Mouse (Mus musculus): ENCODE data around the gene Ctr9. TPM values are rescaled to one million over a fixed set of nuclear protein-coding genes. Genes with fewer than 3 reads are reported as not detected.

The Ctr9 gene
- polyA plus RNA-seq, 1 experiment from 2014 or later: 85.3 TPM

DNA sequence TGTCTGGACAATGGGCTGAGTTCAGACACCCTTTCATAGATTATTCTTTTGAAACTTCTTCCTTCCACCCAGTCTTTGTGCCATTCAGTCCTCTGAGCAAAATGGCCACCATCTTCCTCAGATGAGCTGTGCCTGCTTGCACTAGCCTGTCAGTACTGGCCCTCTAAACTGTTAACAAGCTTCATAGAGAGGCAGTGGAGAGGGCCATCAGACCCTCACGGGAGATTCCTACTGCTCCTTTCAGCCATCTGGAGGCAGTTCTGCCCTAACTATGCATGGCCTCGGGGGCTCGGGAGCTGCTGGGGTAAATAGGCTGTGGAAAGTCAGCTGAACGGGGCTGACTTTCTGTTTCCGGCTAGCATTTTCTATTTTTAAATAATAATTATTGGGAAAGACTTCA, 30.8 kb downstream of the Ctr9 start:
- WGBS: 74% methylated on average over 5 of the region's 5 CpGs
- no peaks in the 10 kb centered on the region for H3K9me3 ChIP-seq (ENCODE audit: control insufficient read depth, low read length)
- DNase-seq (ENCODE audit: low spot score) (no peak), ATAC-seq (replicated peaks; ENCODE audit: low FRiP score) (no peak)
- H3K27me3 ChIP-seq (ENCODE audit: control insufficient read depth, insufficient read depth, low read length): no peaks in the 10 kb centered on the region
- 0 out of 2 replicates have a peak, but pooled peaks cover 2% of the 10 kb centered on the region for H3K4me1 ChIP-seq (replicated peaks; ENCODE audit: control insufficient read depth, insufficient read depth, low read length)
- no peak overlapping the region for H3K4me3 ChIP-seq (ENCODE audit: low read depth, low read length)
- H3K27ac ChIP-seq (ENCODE audit: low read depth, low read length): no peak overlapping the region; the same call in 1 of the 2 replicates
- no peak overlapping the region for H3K4me2 ChIP-seq (ENCODE audit: low read depth, low read length, severe bottlenecking)
- peaks cover 3% of the 10 kb centered on the region; the same call in 1 of the 2 replicates for H3K36me3 ChIP-seq (ENCODE audit: control insufficient read depth, insufficient read depth, low read length)
- no peak overlapping the region for H3K9ac ChIP-seq (ENCODE audit: low read length)

DNA sequence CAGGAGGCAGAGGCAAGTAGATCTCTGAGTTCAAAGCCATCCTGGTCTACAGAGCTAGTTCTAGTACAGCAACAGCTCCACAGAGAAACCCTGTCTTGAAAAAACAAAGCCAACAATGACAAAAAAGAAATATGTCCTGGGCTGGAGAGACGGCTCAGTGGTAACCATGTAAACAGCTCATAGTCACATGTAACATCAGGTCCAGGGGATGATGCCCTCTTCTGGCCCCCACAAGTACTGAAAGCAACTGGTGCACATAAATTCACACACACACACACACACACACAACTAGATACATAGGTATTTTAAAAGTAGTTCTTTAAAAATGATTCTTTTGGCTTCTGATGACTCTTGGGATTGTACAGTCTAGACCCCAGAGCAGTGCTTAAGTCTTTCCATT, 34.2 kb downstream of the Ctr9 start:
- ATAC-seq (replicated peaks; ENCODE audit: low FRiP score): no peak
- WGBS: 95% methylated on average over 1 of the region's 1 CpGs

DNA sequence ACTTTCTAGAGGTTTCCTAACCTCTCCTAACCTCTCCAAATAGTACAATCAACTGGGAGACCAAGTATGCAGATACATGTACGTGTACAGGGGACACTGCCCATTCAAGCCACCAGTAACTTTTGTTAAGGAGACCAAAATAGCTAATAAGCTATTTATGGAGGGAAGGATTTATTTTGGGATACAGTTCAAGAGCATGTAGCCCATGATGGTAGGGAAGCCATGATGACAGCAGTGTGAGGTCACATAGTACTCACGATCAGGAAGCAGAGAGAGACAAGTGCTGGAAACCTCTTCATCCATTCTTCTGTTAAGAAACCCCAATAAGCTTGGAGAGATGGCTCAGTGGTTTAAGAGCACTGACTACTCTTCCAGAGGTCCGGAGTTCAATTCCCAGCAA, 39.4 kb downstream of the Ctr9 start:
- no peak overlapping the region for H3K27ac ChIP-seq (ENCODE audit: low read depth, low read length)
- H3K4me3 ChIP-seq (ENCODE audit: low read depth, low read length): no peak overlapping the region
- WGBS: 96% methylated on average over 3 of the region's 3 CpGs
- H3K9me3 ChIP-seq (ENCODE audit: control insufficient read depth, low read length): peaks cover 3% of the 10 kb centered on the region; the same call in 1 of the 2 replicates
- H3K36me3 ChIP-seq (ENCODE audit: control insufficient read depth, insufficient read depth, low read length): peaks cover 44% of the 10 kb centered on the region
- ATAC-seq (replicated peaks; ENCODE audit: low FRiP score): no peak
- H3K9ac ChIP-seq (ENCODE audit: low read length): no peak overlapping the region
- no peak overlapping the region for H3K4me2 ChIP-seq (ENCODE audit: low read depth, low read length, severe bottlenecking)
- no peaks in the 10 kb centered on the region for H3K27me3 ChIP-seq (ENCODE audit: control insufficient read depth, insufficient read depth, low read length)
- no peaks in the 10 kb centered on the region for H3K4me1 ChIP-seq (replicated peaks; ENCODE audit: control insufficient read depth, insufficient read depth, low read length)
- no peak for DNase-seq (ENCODE audit: low spot score)

More for the DNA sequence above, 34.2 kb downstream of the Ctr9 start:
- Histone ChIP-seq H3K4me3 (ENCODE audit: low read depth, low read length) (no peak overlapping the region), H3K36me3 (ENCODE audit: control insufficient read depth, insufficient read depth, low read length) (peaks cover 5% of the 10 kb centered on the region), H3K9me3 (ENCODE audit: control insufficient read depth, low read length) (peaks cover 2% of the 10 kb centered on the region; the same call in 1 of the 2 replicates), H3K27ac (ENCODE audit: low read depth, low read length) (no peak overlapping the region), H3K4me2 (ENCODE audit: low read depth, low read length, severe bottlenecking) (no peak overlapping the region), H3K27me3 (ENCODE audit: control insufficient read depth, insufficient read depth, low read length) (no peaks in the 10 kb centered on the region), H3K9ac (ENCODE audit: low read length) (no peak overlapping the region), H3K4me1 (replicated peaks; ENCODE audit: control insufficient read depth, insufficient read depth, low read length) (0 out of 2 replicates have a peak, but pooled peaks cover 2% of the 10 kb centered on the region)
- no peak for DNase-seq (ENCODE audit: low spot score)

DNA sequence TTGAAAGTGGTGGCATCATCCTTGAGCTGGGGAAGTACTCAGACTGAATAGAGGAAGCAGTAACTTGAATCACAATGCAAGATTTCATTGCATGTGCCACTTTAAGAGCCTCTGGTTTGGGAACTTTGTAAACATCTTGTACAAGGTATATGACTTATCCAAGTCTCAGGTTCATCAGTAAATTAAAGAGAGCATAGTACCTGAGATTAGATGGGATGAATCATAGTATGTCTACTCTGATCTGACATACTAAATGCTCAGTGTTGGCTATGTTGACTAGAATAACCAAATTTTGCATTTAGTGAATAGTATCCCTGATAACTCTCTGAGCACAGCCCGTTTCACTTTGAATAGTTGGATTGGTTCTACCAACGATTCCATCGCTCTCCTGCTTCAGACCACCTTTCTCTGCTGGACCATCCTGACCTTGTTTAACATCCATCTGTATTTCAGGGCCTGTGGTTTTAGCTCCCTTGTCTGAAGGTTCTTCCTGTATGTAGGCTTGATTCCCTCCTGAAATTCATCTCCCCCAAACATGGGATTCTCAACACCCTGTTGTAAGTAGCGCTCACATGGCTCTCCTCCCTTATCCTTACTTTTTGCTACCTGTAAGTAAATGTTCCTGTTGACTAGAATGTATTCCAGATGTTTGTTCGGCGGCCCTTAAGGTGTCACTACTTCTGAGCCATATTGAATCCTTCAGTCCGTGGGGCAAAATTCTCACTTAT, 40.9 kb downstream of the Ctr9 start:
- H3K36me3 ChIP-seq (ENCODE audit: control insufficient read depth, insufficient read depth, low read length): peaks cover 57% of the 10 kb centered on the region
- no peak for DNase-seq (ENCODE audit: low spot score)

DNA sequence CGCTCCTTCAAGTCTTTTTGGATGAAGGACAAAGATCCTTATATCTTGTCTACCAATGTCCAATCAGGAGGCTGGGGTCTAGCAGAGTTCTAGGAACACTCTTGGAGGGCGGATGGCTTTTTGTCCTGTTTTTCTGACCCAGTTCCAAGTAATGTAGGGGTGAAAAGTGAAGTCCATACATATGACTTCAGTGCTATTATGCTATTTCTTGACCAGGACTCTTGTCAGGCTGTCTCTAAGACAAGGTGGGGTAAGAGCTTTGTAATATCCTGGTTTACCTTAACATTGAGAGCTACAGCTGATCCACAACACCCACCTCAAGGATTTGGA, 41.4 kb downstream of the Ctr9 start:
- Histone ChIP-seq H3K4me2 (ENCODE audit: low read depth, low read length, severe bottlenecking) (no peak overlapping the region), H3K9me3 (ENCODE audit: control insufficient read depth, low read length) (peaks cover 3% of the 10 kb centered on the region; the same call in 1 of the 2 replicates), H3K9ac (ENCODE audit: low read length) (no peak overlapping the region), H3K36me3 (ENCODE audit: control insufficient read depth, insufficient read depth, low read length) (peaks cover 58% of the 10 kb centered on the region), H3K27me3 (ENCODE audit: control insufficient read depth, insufficient read depth, low read length) (no peaks in the 10 kb centered on the region), H3K27ac (ENCODE audit: low read depth, low read length) (no peak overlapping the region), H3K4me3 (ENCODE audit: low read depth, low read length) (no peak overlapping the region), H3K4me1 (replicated peaks; ENCODE audit: control insufficient read depth, insufficient read depth, low read length) (no peaks in the 10 kb centered on the region)
- DNase-seq (ENCODE audit: low spot score) (no peak), ATAC-seq (replicated peaks; ENCODE audit: low FRiP score) (peak; percentile 18; the same call in 1 of the 2 replicates)
- 96% methylated on average over 2 of the region's 2 CpGs for WGBS

More for the DNA sequence above, 40.9 kb downstream of the Ctr9 start:
- Histone ChIP-seq H3K9me3 (ENCODE audit: control insufficient read depth, low read length) (peaks cover 3% of the 10 kb centered on the region; the same call in 1 of the 2 replicates), H3K4me3 (ENCODE audit: low read depth, low read length) (no peak overlapping the region), H3K27ac (ENCODE audit: low read depth, low read length) (no peak overlapping the region), H3K4me2 (ENCODE audit: low read depth, low read length, severe bottlenecking) (no peak overlapping the region), H3K4me1 (replicated peaks; ENCODE audit: control insufficient read depth, insufficient read depth, low read length) (no peaks in the 10 kb centered on the region), H3K27me3 (ENCODE audit: control insufficient read depth, insufficient read depth, low read length) (no peaks in the 10 kb centered on the region), H3K9ac (ENCODE audit: low read length) (no peak overlapping the region)
- peak; percentile 33; the same call in 1 of the 2 replicates for ATAC-seq (replicated peaks; ENCODE audit: low FRiP score)
- WGBS: 92% methylated on average over 7 of the region's 7 CpGs

DNA sequence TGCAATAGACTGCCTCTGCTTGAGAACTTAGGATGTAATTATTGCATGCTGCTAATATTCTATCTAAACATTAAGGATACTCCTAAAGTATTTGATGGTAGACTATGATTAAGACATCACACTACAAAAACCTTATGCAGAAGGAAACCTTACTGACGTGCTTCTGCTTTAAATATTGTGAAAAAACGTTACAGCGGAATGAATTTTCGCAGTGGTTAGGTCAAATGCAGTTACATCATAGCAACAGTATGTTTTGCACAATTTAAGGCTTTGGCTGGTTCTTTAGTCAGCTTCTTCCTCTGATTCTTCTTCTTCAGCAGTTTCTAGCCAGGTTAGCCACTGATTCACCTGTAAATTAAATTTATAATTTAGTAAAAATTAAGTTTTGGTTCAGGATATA, 43.7 kb downstream of the Ctr9 start:
- ATAC-seq (replicated peaks; ENCODE audit: low FRiP score): no peak
- 94% methylated on average over 4 of the region's 4 CpGs for WGBS

DNA sequence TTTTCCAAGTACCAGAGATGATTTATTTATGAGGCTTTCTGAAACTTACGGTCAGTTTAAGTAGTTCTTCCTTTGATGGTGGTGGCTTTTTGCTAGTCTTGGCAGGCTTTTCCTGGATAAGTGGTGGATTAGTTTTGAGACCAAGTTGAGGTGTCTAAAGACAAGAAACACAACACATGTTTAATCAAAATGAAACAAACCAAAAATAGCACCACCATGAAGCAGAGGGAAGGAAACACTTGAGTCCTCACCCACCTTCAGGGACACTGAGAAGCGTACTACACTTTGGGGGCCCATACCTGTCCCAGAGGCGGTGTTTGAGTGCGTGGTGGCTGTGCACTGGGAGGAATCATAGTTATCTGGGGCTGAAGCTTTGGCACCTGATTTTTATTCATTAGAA, 46.5 kb downstream of the Ctr9 start:
- no peak overlapping the region for H3K9ac ChIP-seq (ENCODE audit: low read length)

More for the DNA sequence above, 43.7 kb downstream of the Ctr9 start:
- no peak overlapping the region for H3K9ac ChIP-seq (ENCODE audit: low read length)
- no peaks in the 10 kb centered on the region for H3K4me1 ChIP-seq (replicated peaks; ENCODE audit: control insufficient read depth, insufficient read depth, low read length)
- peaks cover 3% of the 10 kb centered on the region; the same call in 1 of the 2 replicates for H3K9me3 ChIP-seq (ENCODE audit: control insufficient read depth, low read length)
- no peak overlapping the region for H3K27ac ChIP-seq (ENCODE audit: low read depth, low read length)
- no peaks in the 10 kb centered on the region for H3K27me3 ChIP-seq (ENCODE audit: control insufficient read depth, insufficient read depth, low read length)
- peaks cover 69% of the 10 kb centered on the region for H3K36me3 ChIP-seq (ENCODE audit: control insufficient read depth, insufficient read depth, low read length)
- H3K4me3 ChIP-seq (ENCODE audit: low read depth, low read length): no peak overlapping the region
- no peak overlapping the region for H3K4me2 ChIP-seq (ENCODE audit: low read depth, low read length, severe bottlenecking)
- no peak for DNase-seq (ENCODE audit: low spot score)

DNA sequence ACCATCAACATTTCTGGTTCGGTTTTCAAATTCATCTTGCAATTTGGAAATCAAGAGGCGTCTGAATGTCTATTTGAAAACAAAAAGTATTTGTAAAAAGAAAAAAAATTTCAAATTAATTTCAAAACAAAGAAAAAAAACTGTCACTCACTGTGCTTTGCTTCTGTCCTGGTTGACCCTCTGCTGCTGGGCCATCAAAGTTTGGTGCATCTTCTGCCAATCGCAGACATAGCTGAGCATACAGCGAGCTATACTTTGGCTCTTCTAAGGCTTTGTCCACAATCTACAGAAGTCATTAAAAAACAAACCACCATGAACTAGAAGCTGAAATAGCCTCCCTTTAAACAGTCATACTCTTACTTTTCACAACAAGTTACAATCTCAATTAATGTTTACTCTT, 49.5 kb downstream of the Ctr9 start:
- no peak for ATAC-seq (replicated peaks; ENCODE audit: low FRiP score)
- Histone ChIP-seq H3K36me3 (ENCODE audit: control insufficient read depth, insufficient read depth, low read length) (peaks cover 47% of the 10 kb centered on the region), H3K4me1 (replicated peaks; ENCODE audit: control insufficient read depth, insufficient read depth, low read length) (peaks cover 6% of the 10 kb centered on the region), H3K27ac (ENCODE audit: low read depth, low read length) (no peak overlapping the region), H3K4me3 (ENCODE audit: low read depth, low read length) (no peak overlapping the region), H3K9me3 (ENCODE audit: control insufficient read depth, low read length) (no peaks in the 10 kb centered on the region), H3K4me2 (ENCODE audit: low read depth, low read length, severe bottlenecking) (no peak overlapping the region), H3K9ac (ENCODE audit: low read length) (no peak overlapping the region), H3K27me3 (ENCODE audit: control insufficient read depth, insufficient read depth, low read length) (no peaks in the 10 kb centered on the region)
- 95% methylated on average over 4 of the region's 4 CpGs for WGBS
- no peak for DNase-seq (ENCODE audit: low spot score)

More for the DNA sequence above, 46.5 kb downstream of the Ctr9 start:
- Histone ChIP-seq H3K27ac (ENCODE audit: low read depth, low read length) (no peak overlapping the region), H3K27me3 (ENCODE audit: control insufficient read depth, insufficient read depth, low read length) (no peaks in the 10 kb centered on the region), H3K9me3 (ENCODE audit: control insufficient read depth, low read length) (no peaks in the 10 kb centered on the region), H3K4me1 (replicated peaks; ENCODE audit: control insufficient read depth, insufficient read depth, low read length) (peaks cover 1% of the 10 kb centered on the region), H3K4me3 (ENCODE audit: low read depth, low read length) (no peak overlapping the region), H3K36me3 (ENCODE audit: control insufficient read depth, insufficient read depth, low read length) (peaks cover 67% of the 10 kb centered on the region), H3K4me2 (ENCODE audit: low read depth, low read length, severe bottlenecking) (no peak overlapping the region)
- no peak for ATAC-seq (replicated peaks; ENCODE audit: low FRiP score)
- WGBS: 98% methylated on average over 4 of the region's 4 CpGs
- DNase-seq (ENCODE audit: low spot score): no peak

DNA sequence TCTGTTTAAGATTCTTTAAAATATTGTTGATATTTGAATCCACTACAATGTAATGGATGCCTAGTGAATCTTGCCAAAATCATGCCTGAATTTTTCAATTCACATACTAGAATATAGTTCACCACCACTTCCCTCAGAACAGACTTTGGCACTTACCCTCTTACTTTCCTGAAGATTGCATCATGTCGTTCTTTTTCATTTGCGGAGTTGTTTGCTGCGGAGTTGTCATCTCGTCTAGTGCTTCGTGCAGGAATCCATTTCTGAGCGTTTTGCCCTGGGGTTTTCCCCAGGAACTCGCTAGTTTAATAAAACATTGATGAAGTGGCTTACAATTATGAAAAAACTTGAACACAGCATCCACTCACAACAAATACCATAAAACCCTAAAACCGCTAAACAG, 51.3 kb downstream of the Ctr9 start:
- no peak overlapping the region; the same call in 1 of the 2 replicates for H3K4me2 ChIP-seq (ENCODE audit: low read depth, low read length, severe bottlenecking)
- no peak for DNase-seq (ENCODE audit: low spot score)
- H3K9ac ChIP-seq (ENCODE audit: low read length): no peak overlapping the region
- no peak overlapping the region for H3K27ac ChIP-seq (ENCODE audit: low read depth, low read length)
- no peaks in the 10 kb centered on the region for H3K27me3 ChIP-seq (ENCODE audit: control insufficient read depth, insufficient read depth, low read length)
- peaks cover 6% of the 10 kb centered on the region for H3K4me1 ChIP-seq (replicated peaks; ENCODE audit: control insufficient read depth, insufficient read depth, low read length)
- ATAC-seq (replicated peaks; ENCODE audit: low FRiP score): no peak
- peak overlapping the region; percentile 99; the same call in 1 of the 2 replicates for H3K4me3 ChIP-seq (ENCODE audit: low read depth, low read length)
- H3K36me3 ChIP-seq (ENCODE audit: control insufficient read depth, insufficient read depth, low read length): peaks cover 34% of the 10 kb centered on the region
- 92% methylated on average over 8 of the region's 8 CpGs for WGBS
- no peaks in the 10 kb centered on the region for H3K9me3 ChIP-seq (ENCODE audit: control insufficient read depth, low read length)
